ENCODE assay signal across 18 mouse cellular contexts in genomic region chr4:133763112-133763511, GRCm38 (mm10).
"Had no signal": no experiment of that assay in that cellular context is flagged by ENCODE, and none has a peak within 500 bp of the region (broad histone marks: within the 10 kb centered on the region; RNA-seq: fewer than 3 reads in every experiment).

No protein-coding gene starts in this region.

- H3K27ac ChIP-seq: left cerebral cortex, adult 2 months; liver, embryonic 12.5 days; liver, embryonic 15.5 days; midbrain, embryonic 12.5 days; midbrain, embryonic 15.5 days; neural tube, embryonic 13.5 days; stomach, embryonic 15.5 days had no signal

- H3K27me3 ChIP-seq: midbrain, embryonic 12.5 days; midbrain, embryonic 15.5 days; neural tube, embryonic 13.5 days; stomach, embryonic 15.5 days had no signal

- H3K4me3 ChIP-seq: left cerebral cortex, adult 2 months; liver, embryonic 12.5 days; liver, embryonic 15.5 days; midbrain, embryonic 12.5 days; midbrain, embryonic 15.5 days; myocyte; neural tube, embryonic 13.5 days; stomach, embryonic 15.5 days had no signal

- DNase-seq: kidney, postnatal 14 days; layer of hippocampus, postnatal 36 days; lung, adult 18-20 months; lung, postnatal 14 days; lung, postnatal 4 days; retina, postnatal 1 day; right cerebral cortex, postnatal 25 days; spleen, adult 18-20 months; thymus, postnatal 25 days had no signal

- H3K9me3 ChIP-seq: liver, embryonic 12.5 days; liver, embryonic 15.5 days; midbrain, embryonic 12.5 days; midbrain, embryonic 15.5 days; neural tube, embryonic 13.5 days; stomach, embryonic 15.5 days had no signal

- H3K4me2 ChIP-seq: liver, embryonic 12.5 days; liver, embryonic 15.5 days; midbrain, embryonic 12.5 days; midbrain, embryonic 15.5 days; neural tube, embryonic 13.5 days; stomach, embryonic 15.5 days had no signal

- H3K36me3 ChIP-seq: liver, embryonic 12.5 days; liver, embryonic 15.5 days; midbrain, embryonic 12.5 days; midbrain, embryonic 15.5 days; neural tube, embryonic 13.5 days; stomach, embryonic 15.5 days had no signal

- H3K4me1 ChIP-seq: midbrain, embryonic 12.5 days; midbrain, embryonic 15.5 days; neural tube, embryonic 13.5 days; stomach, embryonic 15.5 days had no signal

- ATAC-seq: intestine, postnatal 0 days; liver, embryonic 12.5 days; midbrain, embryonic 15.5 days had no signal

- H3K9ac ChIP-seq: liver, embryonic 12.5 days; liver, embryonic 15.5 days; midbrain, embryonic 12.5 days; midbrain, embryonic 15.5 days; neural tube, embryonic 13.5 days; stomach, embryonic 15.5 days had no signal
